ENCODE assay signal across 30 mouse cellular contexts in the genomic region with DNA sequence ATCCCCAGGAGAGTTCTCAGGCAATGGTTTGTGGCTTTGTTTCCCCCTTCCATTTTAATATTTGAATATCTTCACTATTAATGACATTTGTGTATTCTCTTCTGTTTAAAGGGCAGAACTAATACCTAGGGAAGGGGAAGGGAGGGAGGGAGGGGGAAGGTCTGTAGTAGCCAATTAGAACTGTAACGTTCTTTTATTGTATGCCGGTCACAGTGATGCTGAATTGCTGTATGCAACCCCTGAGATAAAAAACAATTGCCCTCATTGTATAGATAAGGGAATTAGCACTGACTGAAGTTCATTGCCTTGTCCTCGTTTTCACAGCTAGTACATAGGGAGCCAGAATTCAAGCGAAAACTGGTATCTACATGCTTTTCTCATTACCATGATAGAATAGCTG. TPM values are rescaled to one million over a fixed set of nuclear protein-coding genes. Genes with fewer than 3 reads are reported as not detected.
DNase-seq lines count a peak whose midpoint lies in the region; ATAC-seq and TF ChIP-seq lines count a peak whose summit lies in the region.
"Had no signal": no experiment of that assay in that cellular context is flagged by ENCODE, and none has a peak within 500 bp of the region (broad histone marks: within the 10 kb centered on the region; RNA-seq: fewer than 3 reads in every experiment).

No protein-coding gene starts in this region.

- H3K9ac ChIP-seq in hindbrain, embryonic 14.5 days = no peak overlapping the region
- H3K9ac ChIP-seq in midbrain, embryonic 13.5 days (replicated peaks) = no peak overlapping the region
- no peak overlapping the region for H3K9ac ChIP-seq in midbrain, embryonic 16.5 days (ENCODE audit: low read depth, low read length)
- no peak overlapping the region for H3K9ac ChIP-seq in neural tube, embryonic 15.5 days (replicated peaks)
- H3K9ac ChIP-seq in intestine, postnatal 0 days (ENCODE audit: low read depth, low read length) = no peak overlapping the region
- H3K9ac ChIP-seq: embryonic facial prominence, embryonic 13.5 days; forebrain, embryonic 12.5 days; forebrain, embryonic 15.5 days; heart, embryonic 12.5 days; heart, embryonic 15.5 days had no signal

- WGBS in hindbrain, embryonic 14.5 days = 32% methylated on average over 4 of the region's 4 CpGs
- 64% methylated on average over 4 of the region's 4 CpGs for WGBS in hindbrain, embryonic 10.5 days
- 35% methylated on average over 4 of the region's 4 CpGs for WGBS in midbrain, embryonic 13.5 days
- 25% methylated on average over 4 of the region's 4 CpGs for WGBS in midbrain, embryonic 16.5 days
- WGBS in neural tube, embryonic 15.5 days = 9% methylated on average over 4 of the region's 4 CpGs
- 29% methylated on average over 4 of the region's 4 CpGs for WGBS in intestine, postnatal 0 days

- TF ChIP-seq CTCF in intestine, postnatal 0 days (IDR thresholded peaks at IDR 0.05; ENCODE audit: low read depth) = no peak

- no peaks in the 10 kb centered on the region for H3K36me3 ChIP-seq in hindbrain, embryonic 14.5 days (replicated peaks; ENCODE audit: control insufficient read depth, insufficient read depth)
- no peaks in the 10 kb centered on the region for H3K36me3 ChIP-seq in hindbrain, embryonic 10.5 days
- H3K36me3 ChIP-seq in midbrain, embryonic 13.5 days = no peaks in the 10 kb centered on the region
- no peaks in the 10 kb centered on the region for H3K36me3 ChIP-seq in midbrain, embryonic 16.5 days (ENCODE audit: control insufficient read depth, insufficient read depth, low read length)
- H3K36me3 ChIP-seq in neural tube, embryonic 15.5 days = no peaks in the 10 kb centered on the region
- H3K36me3 ChIP-seq in intestine, postnatal 0 days (ENCODE audit: control insufficient read depth, insufficient read depth) = no peaks in the 10 kb centered on the region
- H3K36me3 ChIP-seq: embryonic facial prominence, embryonic 10.5 days; embryonic facial prominence, embryonic 13.5 days; forebrain, embryonic 12.5 days; forebrain, embryonic 15.5 days; G1E; heart, embryonic 12.5 days; heart, embryonic 15.5 days had no signal

- no peaks in the 10 kb centered on the region for H3K27me3 ChIP-seq in hindbrain, embryonic 14.5 days (ENCODE audit: control insufficient read depth, insufficient read depth, low read length)
- H3K27me3 ChIP-seq in hindbrain, embryonic 10.5 days (ENCODE audit: insufficient read depth, poor library complexity, severe bottlenecking) = no peaks in the 10 kb centered on the region
- no peaks in the 10 kb centered on the region for H3K27me3 ChIP-seq in midbrain, embryonic 13.5 days
- no peaks in the 10 kb centered on the region for H3K27me3 ChIP-seq in midbrain, embryonic 16.5 days (ENCODE audit: control insufficient read depth, insufficient read depth, low read depth, low read length)
- H3K27me3 ChIP-seq in neural tube, embryonic 15.5 days (replicated peaks) = no peaks in the 10 kb centered on the region
- no peaks in the 10 kb centered on the region for H3K27me3 ChIP-seq in intestine, postnatal 0 days (replicated peaks; ENCODE audit: control insufficient read depth, insufficient read depth, low read length)
- H3K27me3 ChIP-seq: CH12.LX; embryonic facial prominence, embryonic 13.5 days; forebrain, embryonic 12.5 days; forebrain, embryonic 15.5 days; heart, embryonic 12.5 days; heart, embryonic 15.5 days had no signal

- ATAC-seq in hindbrain, embryonic 14.5 days (ENCODE audit: low FRiP score) = no peak
- peak; percentile 62; the same call in 1 of the 2 replicates for ATAC-seq in midbrain, embryonic 13.5 days
- no peak for ATAC-seq in midbrain, embryonic 16.5 days
- ATAC-seq in neural tube, embryonic 15.5 days (ENCODE audit: low FRiP score) = no peak
- peak; percentile 91 for ATAC-seq in intestine, postnatal 0 days
- ATAC-seq: forebrain, embryonic 15.5 days; Patski had no signal

- H3K4me3 ChIP-seq in hindbrain, embryonic 14.5 days (replicated peaks; ENCODE audit: low read length) = no peak overlapping the region
- no peak overlapping the region for H3K4me3 ChIP-seq in hindbrain, embryonic 10.5 days
- no peak overlapping the region for H3K4me3 ChIP-seq in midbrain, embryonic 13.5 days (replicated peaks)
- no peak overlapping the region for H3K4me3 ChIP-seq in midbrain, embryonic 16.5 days (ENCODE audit: low read depth, low read length)
- H3K4me3 ChIP-seq in neural tube, embryonic 15.5 days (replicated peaks) = no peak overlapping the region
- H3K4me3 ChIP-seq in intestine, postnatal 0 days (ENCODE audit: low read depth, low read length) = no peak overlapping the region
- H3K4me3 ChIP-seq: embryonic facial prominence, embryonic 10.5 days; embryonic facial prominence, embryonic 13.5 days; erythroblast, embryonic 14.5 days; forebrain, embryonic 12.5 days; forebrain, embryonic 15.5 days; heart, embryonic 12.5 days; heart, embryonic 15.5 days had no signal

- H3K4me2 ChIP-seq in hindbrain, embryonic 14.5 days (replicated peaks) = no peak overlapping the region
- H3K4me2 ChIP-seq in midbrain, embryonic 13.5 days (replicated peaks) = no peak overlapping the region
- no peak overlapping the region for H3K4me2 ChIP-seq in midbrain, embryonic 16.5 days (ENCODE audit: low read length)
- no peak overlapping the region for H3K4me2 ChIP-seq in neural tube, embryonic 15.5 days
- no peak overlapping the region for H3K4me2 ChIP-seq in intestine, postnatal 0 days (replicated peaks; ENCODE audit: low read depth)
- H3K4me2 ChIP-seq: embryonic facial prominence, embryonic 13.5 days; forebrain, embryonic 12.5 days; forebrain, embryonic 15.5 days; heart, embryonic 12.5 days; heart, embryonic 15.5 days had no signal

- DNase-seq in hindbrain, embryonic 14.5 days (ENCODE audit: low spot score) = no peak
- no peak for DNase-seq in hindbrain, embryonic 10.5 days (ENCODE audit: low spot score)
- DNase-seq in neural tube, embryonic 10.5 days (ENCODE audit: extremely low spot score, low spot score) = no peak
- no peak for DNase-seq in spleen, adult 18-20 months
- DNase-seq: adrenal gland, postnatal 10 days; adrenal gland, postnatal 36 days; B cell, adult 2 months; cerebellum, adult 11-12 months; cerebellum, adult 8-10 months; cerebellum, postnatal 10 days; cerebellum, postnatal 36 days; embryo, embryonic 11 days; gastrocnemius, postnatal 25 days; heart, adult 18-20 months; heart, postnatal 10 days; heart, postnatal 36 days had no signal

- H3K27ac ChIP-seq in hindbrain, embryonic 14.5 days = peak overlapping the region; percentile 47; the same call in 1 of the 2 replicates
- H3K27ac ChIP-seq in hindbrain, embryonic 10.5 days = no peak overlapping the region
- peak overlapping the region; percentile 67 for H3K27ac ChIP-seq in midbrain, embryonic 13.5 days
- H3K27ac ChIP-seq in midbrain, embryonic 16.5 days (ENCODE audit: low read length) = no peak overlapping the region
- 0 out of 2 replicates have a peak overlapping the region, but pooled peaks have one; percentile 13 for H3K27ac ChIP-seq in neural tube, embryonic 15.5 days (replicated peaks)
- no peak overlapping the region for H3K27ac ChIP-seq in intestine, postnatal 0 days (ENCODE audit: low read depth, low read length)
- H3K27ac ChIP-seq: embryonic facial prominence, embryonic 10.5 days; embryonic facial prominence, embryonic 13.5 days; forebrain, embryonic 12.5 days; forebrain, embryonic 15.5 days; heart, embryonic 15.5 days had no signal

- no peaks in the 10 kb centered on the region for H3K9me3 ChIP-seq in hindbrain, embryonic 14.5 days (ENCODE audit: control insufficient read depth, low read length)
- H3K9me3 ChIP-seq in hindbrain, embryonic 10.5 days = no peaks in the 10 kb centered on the region
- H3K9me3 ChIP-seq in midbrain, embryonic 13.5 days = no peaks in the 10 kb centered on the region
- no peaks in the 10 kb centered on the region for H3K9me3 ChIP-seq in midbrain, embryonic 16.5 days (replicated peaks; ENCODE audit: control insufficient read depth, low read length, poor library complexity, severe bottlenecking)
- H3K9me3 ChIP-seq in neural tube, embryonic 15.5 days (replicated peaks) = no peaks in the 10 kb centered on the region
- H3K9me3 ChIP-seq in intestine, postnatal 0 days (ENCODE audit: control insufficient read depth) = no peaks in the 10 kb centered on the region
- H3K9me3 ChIP-seq: embryonic facial prominence, embryonic 10.5 days; embryonic facial prominence, embryonic 13.5 days; forebrain, embryonic 12.5 days; forebrain, embryonic 15.5 days; heart, embryonic 12.5 days; heart, embryonic 15.5 days had no signal

- peaks cover 25% of the 10 kb centered on the region for H3K4me1 ChIP-seq in hindbrain, embryonic 14.5 days (replicated peaks; ENCODE audit: control insufficient read depth, insufficient read depth, low read length)
- H3K4me1 ChIP-seq in hindbrain, embryonic 10.5 days (replicated peaks) = no peaks in the 10 kb centered on the region
- peaks cover 34% of the 10 kb centered on the region for H3K4me1 ChIP-seq in midbrain, embryonic 13.5 days (replicated peaks)
- H3K4me1 ChIP-seq in midbrain, embryonic 16.5 days (ENCODE audit: control insufficient read depth, insufficient read depth, low read length) = peaks cover 15% of the 10 kb centered on the region
- peaks cover 20% of the 10 kb centered on the region for H3K4me1 ChIP-seq in neural tube, embryonic 15.5 days
- no peaks in the 10 kb centered on the region for H3K4me1 ChIP-seq in intestine, postnatal 0 days (replicated peaks; ENCODE audit: control insufficient read depth, insufficient read depth, low read length)
- H3K4me1 ChIP-seq: embryonic facial prominence, embryonic 13.5 days; forebrain, embryonic 15.5 days; heart, embryonic 12.5 days; heart, embryonic 15.5 days had no signal

RNA-seq across cellular contexts. Expression of a gene that starts 31.9 kb away (rescaled TPM):
- polyA plus RNA-seq in hindbrain, embryonic 14.5 days (2014; fragmentation: Nextera tagmentation; extraction: Ambion mirVana) = 10.2 and 11.3 TPM in 2 replicates
- 1.0 and 1.6 TPM in 2 replicates for polyA plus RNA-seq in hindbrain, embryonic 10.5 days (2016; fragmentation: Nextera tagmentation; extraction: Ambion mirVana)
- 7.9 and 8.3 TPM in 2 replicates for polyA plus RNA-seq in midbrain, embryonic 13.5 days (2015; fragmentation: Nextera tagmentation; extraction: Ambion mirVana)
- 7.4 and 7.8 TPM in 2 replicates for polyA plus RNA-seq in midbrain, embryonic 16.5 days (2015; fragmentation: Nextera tagmentation; extraction: Ambion mirVana)
- 5.6 and 6.3 TPM in 2 replicates for polyA plus RNA-seq in neural tube, embryonic 15.5 days (2015; fragmentation: Nextera tagmentation; extraction: Ambion mirVana)
- polyA plus RNA-seq in intestine, postnatal 0 days (2015; fragmentation: Nextera tagmentation; extraction: Ambion mirVana) = 0.10 and 0.16 TPM in 2 replicates
- polyA plus RNA-seq: erythroblast, embryonic 14.5 days; G1E; Patski had no signal

Comparison
In these comparisons a context has a peak if more than half of its experiments do, and no peak if none do; other contexts are left out.
1. ATAC-seq: peak in midbrain, embryonic 13.5 days (single experiment) and intestine, postnatal 0 days (single experiment); none in hindbrain, embryonic 14.5 days (single experiment), midbrain, embryonic 16.5 days (single experiment) and neural tube, embryonic 15.5 days (single experiment).
2. H3K27ac ChIP-seq: peak in hindbrain, embryonic 14.5 days (single experiment), midbrain, embryonic 13.5 days (single experiment) and neural tube, embryonic 15.5 days (single experiment); none in hindbrain, embryonic 10.5 days (single experiment), midbrain, embryonic 16.5 days (single experiment) and intestine, postnatal 0 days (single experiment).